Mouse (Mus musculus) ES-E14 (cell line): ENCODE measurements at regions not wholly inside any gene's neighbourhood (a gene's known extent, or its start where the extent isn't known, plus 50 kb on each side); places are given as distances from the start of the nearest gene placed in this dataset.

Source experiments
- DNase-seq: peaks from one replicate; pipeline ENCODE4 v3.0.0-alpha.2; 2013; ENCODE audit warnings: low read depth, low spot score
- H3K27ac ChIP-seq: 2 replicates; pipeline ENCODE4 v1.5.1; 2012; ENCODE audit warnings: low read depth, mild to moderate bottlenecking, low read length, moderate library complexity, mixed read lengths; ENCODE audit not compliant: poor library complexity, insufficient read depth, severe bottlenecking
- H3K36me3 ChIP-seq: 2 replicates; pipeline ENCODE4 v1.6.1; 2012; ENCODE audit warnings: mild to moderate bottlenecking, low read length, moderate library complexity, mixed read lengths; ENCODE audit not compliant: control insufficient read depth, poor library complexity, insufficient read depth, severe bottlenecking
- H3K4me1 ChIP-seq, 2 experiments: fragments of 150-350 bp in 1 of 2; sonication (generic) in 1 of 2; 2 replicates each; pipeline ENCODE4 v1.6.1; 2012; ENCODE audit warnings: low read length in 2 of 2, mild to moderate bottlenecking in 1 of 2, mixed read lengths in 1 of 2; ENCODE audit not compliant: control insufficient read depth in 2 of 2, insufficient read depth in 2 of 2, poor library complexity in 1 of 2
- H3K4me3 ChIP-seq, 2 experiments: fragments of 150-350 bp in 1 of 2; sonication (generic) in 1 of 2; 2 replicates each; pipeline ENCODE4 v1.5.1; 2012; ENCODE audit warnings: low read length in 2 of 2, low read depth in 1 of 2, mild to moderate bottlenecking in 1 of 2, mixed read lengths in 1 of 2; ENCODE audit not compliant: insufficient read depth in 1 of 2, poor library complexity in 1 of 2, severe bottlenecking in 1 of 2
- H3K9ac ChIP-seq: 2 replicates; pipeline ENCODE4 v1.6.1; 2012; ENCODE audit warnings: low read depth, mild to moderate bottlenecking, low read length, mixed read lengths; ENCODE audit not compliant: poor library complexity, insufficient read depth, severe bottlenecking
- H3K9me3 ChIP-seq: fragments of 150-350 bp; sonication (generic); 2 replicates; pipeline ENCODE4 v1.6.1; 2012; ENCODE audit warnings: low read depth, mild to moderate bottlenecking, low read length; ENCODE audit not compliant: control insufficient read depth, insufficient read depth
- CHD2 ChIP-seq: IDR thresholded peaks from 2 replicates; pipeline ENCODE4 v1.6.1; 2014; ENCODE audit warnings: mild to moderate bottlenecking, low read depth, low read length, inconsistent platforms
- MAFK ChIP-seq: IDR thresholded peaks from 2 replicates; pipeline ENCODE4 v1.6.1; 2014; ENCODE audit warnings: mild to moderate bottlenecking, low read depth, low read length, inconsistent platforms; ENCODE audit not compliant: insufficient read depth
- ZC3H11A ChIP-seq: IDR thresholded peaks from 2 replicates; pipeline ENCODE4 v1.6.1; 2012; ENCODE audit warnings: low read depth, mild to moderate bottlenecking, inconsistent platforms, low read length, borderline replicate concordance
- ZNF384 ChIP-seq: IDR thresholded peaks from 2 replicates; pipeline ENCODE4 v1.6.1; 2012; ENCODE audit warnings: low read depth, low read length, inconsistent platforms
- in situ Hi-C, 2 experiments: fragments of 600-800 bp; cut with MboI; formaldehyde crosslinking; loops; one replicate each; pipeline ENCODE4 v1.15.1; 2025; ENCODE audit warnings: low sequenced_read_pairs in 2 of 2, inconsistent platforms in 1 of 2; ENCODE audit not compliant: unreplicated experiment in 2 of 2

DNA sequence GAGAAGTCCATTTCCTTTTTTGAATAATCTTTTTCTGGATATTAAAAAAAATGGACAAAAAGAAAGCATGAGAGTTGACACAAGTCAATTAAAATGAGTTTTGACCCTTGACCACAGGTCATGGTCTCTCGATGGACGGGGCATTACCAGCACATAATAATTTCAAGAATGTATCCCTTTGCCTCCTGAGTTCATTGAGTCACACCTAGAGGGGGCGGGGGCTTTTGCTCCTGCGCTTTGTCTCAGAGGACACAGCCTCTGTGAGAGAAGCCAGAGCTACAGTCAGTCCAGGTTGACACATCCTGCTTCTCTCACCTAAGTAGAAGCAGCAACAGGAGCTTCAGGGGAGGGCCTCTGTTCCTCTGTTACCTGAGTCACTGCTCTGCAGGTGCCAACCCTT, 50.0 kb upstream of the Pkdcc start:
- Histone ChIP-seq H3K9me3 (no peaks in the 10 kb centered on the region), H3K9ac (no peak overlapping the region), H3K4me1 (peaks cover 0 to 20% of the 10 kb centered on the region in 2 experiments; a peak in 2 of 4 replicates), H3K4me3 (no peak overlapping the region), H3K27ac (no peak overlapping the region), H3K36me3 (no peaks in the 10 kb centered on the region)
- in situ Hi-C loops, result no loop called here
- TF ChIP-seq ZNF384, result no peak
- TF ChIP-seq MAFK, result no peak
- TF ChIP-seq CHD2, result no peak
- TF ChIP-seq ZC3H11A, result no peak
- no peak for DNase-seq
